Mouse (Mus musculus) bone marrow macrophage, adult 2 months (primary cell): ENCODE measurements around the gene Slc25a31.

Experiments
- CTCF ChIP-seq: IDR thresholded peaks from 2 replicates; pipeline ENCODE4 v1.5.1; 2012; ENCODE audit warnings: low read depth, mild to moderate bottlenecking, low read length, moderate library complexity
- POLR2A ChIP-seq: IDR thresholded peaks from 2 replicates; pipeline ENCODE4 v1.6.1; 2012; ENCODE audit warnings: mild to moderate bottlenecking, low read depth, low read length, borderline replicate concordance

GRCm38 (mm10) chr3:40683171-40683570, 25.5 kb upstream of the Slc25a31 start:
- TF ChIP-seq CTCF (no peak), POLR2A (no peak)
